Mouse (Mus musculus): Measurements from ENCODE around the gene Hcar1. TPM values are rescaled to one million over a fixed set of nuclear protein-coding genes. Genes with fewer than 3 reads are reported as not detected.

Gene Hcar1
- polyA plus RNA-seq, 2 experiments: 0.21 to 0.52 TPM

- DNase-seq (ENCODE audit: low spot score) (no peak), ATAC-seq (ENCODE audit: low FRiP score, low read depth) (no peak)
- Histone ChIP-seq H3K4me2 (replicated peaks; ENCODE audit: low read depth, low read length, severe bottlenecking) (no peak within 1 kb of the TSS), H3K9ac (ENCODE audit: low read depth, low read length, severe bottlenecking) (no peak within 1 kb of the TSS), H3K36me3 (ENCODE audit: control insufficient read depth, insufficient read depth, low read length) (no peaks in the 10 kb centered on the region), H3K27me3 (ENCODE audit: control insufficient read depth, insufficient read depth, low read length) (no peaks in the 10 kb centered on the region), H3K27ac (replicated peaks; ENCODE audit: low read depth, low read length) (no peak within 1 kb of the TSS), H3K9me3 (ENCODE audit: control insufficient read depth, low read length) (no peaks in the 10 kb centered on the region), H3K4me1 (ENCODE audit: control insufficient read depth, insufficient read depth, low read length) (no peaks in the 10 kb centered on the region; the same call in 1 of the 2 replicates), H3K4me3 (replicated peaks; ENCODE audit: low read length) (no peak within 1 kb of the TSS)
- TF ChIP-seq POLR2A (IDR thresholded peaks at IDR 0.05; ENCODE audit: borderline replicate concordance, extremely low read depth, insufficient read depth, insufficient read length): no peak
- WGBS: 73% methylated on average over 12 of the region's 12 CpGs
These were observed 14.5 kb downstream of the Hcar1 start, which contains the start of gene Hcar2 for GRCm38 (mm10) chr5:123865365-123865764. TSS of gene Hcar2 (minus strand) at chr5:123865499.

GRCm38 (mm10) chr5:123863934-123864333, 15.9 kb downstream of the Hcar1 start:
- H3K27me3 ChIP-seq (ENCODE audit: control insufficient read depth, insufficient read depth, low read length): no peaks in the 10 kb centered on the region
- H3K9me3 ChIP-seq (ENCODE audit: control insufficient read depth, low read length): no peaks in the 10 kb centered on the region
- no peak overlapping the region for H3K27ac ChIP-seq (replicated peaks; ENCODE audit: low read depth, low read length)
- no peak overlapping the region for H3K4me3 ChIP-seq (replicated peaks; ENCODE audit: low read length)
- no peaks in the 10 kb centered on the region for H3K36me3 ChIP-seq (ENCODE audit: control insufficient read depth, insufficient read depth, low read length)
- 80% methylated on average over 14 of the region's 14 CpGs for WGBS
- no peak overlapping the region for H3K9ac ChIP-seq (ENCODE audit: low read depth, low read length, severe bottlenecking)
- ATAC-seq (ENCODE audit: low FRiP score, low read depth) (no peak), DNase-seq (ENCODE audit: low spot score) (no peak)
- H3K4me2 ChIP-seq (replicated peaks; ENCODE audit: low read depth, low read length, severe bottlenecking): no peak overlapping the region
- no peak for TF ChIP-seq POLR2A (IDR thresholded peaks at IDR 0.05; ENCODE audit: borderline replicate concordance, extremely low read depth, insufficient read depth, insufficient read length)
- H3K4me1 ChIP-seq (ENCODE audit: control insufficient read depth, insufficient read depth, low read length): peaks cover 3% of the 10 kb centered on the region

GRCm38 (mm10) chr5:123862374-123863350, 17.2 kb downstream of the Hcar1 start:
- Histone ChIP-seq H3K36me3 (ENCODE audit: control insufficient read depth, insufficient read depth, low read length) (no peaks in the 10 kb centered on the region), H3K4me3 (replicated peaks; ENCODE audit: low read length) (no peak overlapping the region), H3K4me2 (replicated peaks; ENCODE audit: low read depth, low read length, severe bottlenecking) (no peak overlapping the region), H3K27ac (replicated peaks; ENCODE audit: low read depth, low read length) (no peak overlapping the region), H3K9ac (ENCODE audit: low read depth, low read length, severe bottlenecking) (no peak overlapping the region), H3K27me3 (ENCODE audit: control insufficient read depth, insufficient read depth, low read length) (no peaks in the 10 kb centered on the region), H3K9me3 (ENCODE audit: control insufficient read depth, low read length) (no peaks in the 10 kb centered on the region), H3K4me1 (ENCODE audit: control insufficient read depth, insufficient read depth, low read length) (peaks cover 3% of the 10 kb centered on the region)
- 74% methylated on average over 15 of the region's 15 CpGs for WGBS
- no peak for ATAC-seq (ENCODE audit: low FRiP score, low read depth)
- TF ChIP-seq POLR2A (IDR thresholded peaks at IDR 0.05; ENCODE audit: borderline replicate concordance, extremely low read depth, insufficient read depth, insufficient read length): no peak
- DNase-seq (ENCODE audit: low spot score): no peak

- H3K9ac ChIP-seq (ENCODE audit: low read depth, low read length, severe bottlenecking): no peak overlapping the region
- no peak for TF ChIP-seq POLR2A (IDR thresholded peaks at IDR 0.05; ENCODE audit: borderline replicate concordance, extremely low read depth, insufficient read depth, insufficient read length)
- H3K4me3 ChIP-seq (replicated peaks; ENCODE audit: low read length): no peak overlapping the region
- peaks cover 3% of the 10 kb centered on the region for H3K4me1 ChIP-seq (ENCODE audit: control insufficient read depth, insufficient read depth, low read length)
- H3K9me3 ChIP-seq (ENCODE audit: control insufficient read depth, low read length): no peaks in the 10 kb centered on the region
- H3K27ac ChIP-seq (replicated peaks; ENCODE audit: low read depth, low read length): no peak overlapping the region
- no peaks in the 10 kb centered on the region for H3K27me3 ChIP-seq (ENCODE audit: control insufficient read depth, insufficient read depth, low read length)
- H3K4me2 ChIP-seq (replicated peaks; ENCODE audit: low read depth, low read length, severe bottlenecking): no peak overlapping the region
- ATAC-seq (ENCODE audit: low FRiP score, low read depth) (no peak), DNase-seq (ENCODE audit: low spot score) (no peak)
- H3K36me3 ChIP-seq (ENCODE audit: control insufficient read depth, insufficient read depth, low read length): no peaks in the 10 kb centered on the region
- 71% methylated on average over 11 of the region's 11 CpGs for WGBS
These were observed 21.0 kb downstream of the Hcar1 start for GRCm38 (mm10) chr5:123858798-123859197.

- Histone ChIP-seq H3K36me3 (ENCODE audit: control insufficient read depth, insufficient read depth, low read length) (no peaks in the 10 kb centered on the region), H3K9me3 (ENCODE audit: control insufficient read depth, low read length) (no peaks in the 10 kb centered on the region), H3K4me2 (replicated peaks; ENCODE audit: low read depth, low read length, severe bottlenecking) (no peak overlapping the region), H3K27ac (replicated peaks; ENCODE audit: low read depth, low read length) (no peak overlapping the region), H3K9ac (ENCODE audit: low read depth, low read length, severe bottlenecking) (no peak overlapping the region), H3K27me3 (ENCODE audit: control insufficient read depth, insufficient read depth, low read length) (no peaks in the 10 kb centered on the region), H3K4me1 (ENCODE audit: control insufficient read depth, insufficient read depth, low read length) (peaks cover under 1% of the 10 kb centered on the region; the same call in 1 of the 2 replicates), H3K4me3 (replicated peaks; ENCODE audit: low read length) (no peak overlapping the region)
- 89% methylated on average over 9 of the region's 9 CpGs for WGBS
- no peak for DNase-seq (ENCODE audit: low spot score)
- no peak for TF ChIP-seq POLR2A (IDR thresholded peaks at IDR 0.05; ENCODE audit: borderline replicate concordance, extremely low read depth, insufficient read depth, insufficient read length)
- ATAC-seq (ENCODE audit: low FRiP score, low read depth): no peak
These were observed 25.3 kb downstream of the Hcar1 start for GRCm38 (mm10) chr5:123854511-123854910.
